Mouse (Mus musculus) thymus, postnatal 4 days (tissue): ENCODE measurements at regions not wholly inside any gene's neighbourhood (a gene's known extent, or its start where the extent isn't known, plus 50 kb on each side); places are given as distances from the start of the nearest gene placed in this dataset.

Experiments used
- DNase-seq: peaks from one replicate; pipeline ENCODE4 v3.0.0; 2021

GRCm38 (mm10) chr7:129772540-129773331 lies 181.1 kb downstream of the Wdr11 start:
- DNase-seq = no peak

GRCm38 (mm10) chr7:129774261-129774861 lies 182.7 kb downstream of the Wdr11 start:
- peak; percentile 70 for DNase-seq

- no peak for DNase-seq
Measured at GRCm38 (mm10) chr7:129775189-129775588, 183.5 kb downstream of the Wdr11 start.

GRCm38 (mm10) chr7:129778842-129779421 lies 187.3 kb downstream of the Wdr11 start:
- DNase-seq = no peak

GRCm38 (mm10) chr7:129779939-129780338 lies 188.3 kb downstream of the Wdr11 start:
- DNase-seq = no peak

- no peak for DNase-seq
Measured at GRCm38 (mm10) chr7:129781756-129782155, 190.1 kb downstream of the Wdr11 start.

GRCm38 (mm10) chr7:129784966-129785365 lies 193.3 kb downstream of the Wdr11 start:
- DNase-seq = peak; percentile 61

- DNase-seq = no peak
Measured at GRCm38 (mm10) chr7:129787011-129787410, 195.3 kb downstream of the Wdr11 start.

GRCm38 (mm10) chr7:129787736-129788135 lies 196.1 kb downstream of the Wdr11 start:
- DNase-seq = no peak

- no peak for DNase-seq
Measured at GRCm38 (mm10) chr7:129789461-129789860, 197.8 kb downstream of the Wdr11 start.

GRCm38 (mm10) chr7:129790590-129791449 lies 199.2 kb downstream of the Wdr11 start:
- no peak for DNase-seq

GRCm38 (mm10) chr7:129791450-129791820 lies 199.8 kb downstream of the Wdr11 start:
- DNase-seq = no peak

- no peak for DNase-seq
Measured at GRCm38 (mm10) chr7:129793733-129794132, 202.1 kb downstream of the Wdr11 start.

- DNase-seq = no peak
Measured at GRCm38 (mm10) chr7:129794276-129794675, 202.6 kb downstream of the Wdr11 start.

GRCm38 (mm10) chr7:129798525-129798924 lies 206.9 kb downstream of the Wdr11 start:
- no peak for DNase-seq

- peak; percentile 52 for DNase-seq
Measured at GRCm38 (mm10) chr7:129800461-129800867, 208.8 kb downstream of the Wdr11 start.

GRCm38 (mm10) chr7:129801431-129801847 lies 209.8 kb downstream of the Wdr11 start:
- DNase-seq = no peak

GRCm38 (mm10) chr7:129802168-129802567 lies 210.5 kb downstream of the Wdr11 start:
- no peak for DNase-seq

GRCm38 (mm10) chr7:129805340-129805739 lies 213.7 kb downstream of the Wdr11 start:
- DNase-seq = no peak

- DNase-seq = no peak
Measured at GRCm38 (mm10) chr7:129810141-129810540, 218.5 kb downstream of the Wdr11 start.

GRCm38 (mm10) chr7:129810565-129810964 lies 218.9 kb downstream of the Wdr11 start:
- no peak for DNase-seq

GRCm38 (mm10) chr7:129814149-129814860 lies 222.6 kb downstream of the Wdr11 start:
- peak; percentile 24 for DNase-seq
